Mouse (Mus musculus): ENCODE data around the gene Hbp1.

Hbp1 gene

DNA sequence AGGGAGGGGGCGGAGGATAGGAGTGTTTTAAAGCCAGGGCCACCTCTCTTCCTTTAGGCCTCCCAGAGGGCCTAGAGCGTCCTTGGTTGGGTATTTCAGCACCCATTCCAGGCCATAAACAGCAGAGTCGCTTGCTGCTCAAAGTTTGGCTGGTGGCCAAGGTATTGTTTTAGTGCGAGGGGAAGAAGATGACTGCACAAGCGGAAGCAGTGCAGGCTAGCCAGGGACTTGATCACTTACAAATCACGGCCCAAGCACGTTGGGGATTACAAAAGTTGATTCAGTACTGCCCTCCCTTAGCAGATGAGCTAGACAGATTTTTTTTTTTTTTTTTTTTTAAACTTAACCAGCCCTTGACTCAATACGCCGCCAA lies 310 bp upstream of the Hbp1 start:
- no peak for DNase-seq (ENCODE audit: low spot score in 2 of 2)

DNA sequence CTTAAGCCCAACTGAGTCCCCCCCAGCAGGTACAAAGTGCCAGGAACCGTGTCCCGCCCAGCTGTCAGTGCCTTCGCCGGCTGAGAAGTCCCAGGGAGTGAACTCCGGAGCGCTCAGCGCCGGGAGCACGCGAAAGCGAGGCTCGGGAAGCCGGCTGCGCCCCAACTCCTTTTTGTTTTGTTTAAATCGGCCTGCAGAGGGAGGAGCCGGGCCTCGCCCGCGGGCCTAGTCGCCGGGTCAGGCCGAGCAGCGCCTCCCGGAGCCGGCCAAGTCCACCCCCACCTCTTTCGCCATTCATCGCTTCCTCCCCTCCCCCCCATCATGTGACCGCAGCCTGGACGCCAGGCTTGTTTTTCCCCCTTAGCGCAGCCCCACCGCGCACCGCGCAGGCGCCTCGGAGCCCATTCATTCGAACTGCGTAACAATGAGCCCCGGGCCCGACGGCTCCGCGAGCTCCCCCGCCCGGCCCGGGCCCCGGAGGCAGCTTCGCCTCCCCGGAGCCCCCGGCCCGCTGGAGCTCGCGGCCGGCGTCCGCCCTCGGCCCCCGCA lies 1.1 kb downstream of the Hbp1 start:
- DNase-seq (ENCODE audit: low spot score in 2 of 2), result peak; percentile 84 to 89

DNA sequence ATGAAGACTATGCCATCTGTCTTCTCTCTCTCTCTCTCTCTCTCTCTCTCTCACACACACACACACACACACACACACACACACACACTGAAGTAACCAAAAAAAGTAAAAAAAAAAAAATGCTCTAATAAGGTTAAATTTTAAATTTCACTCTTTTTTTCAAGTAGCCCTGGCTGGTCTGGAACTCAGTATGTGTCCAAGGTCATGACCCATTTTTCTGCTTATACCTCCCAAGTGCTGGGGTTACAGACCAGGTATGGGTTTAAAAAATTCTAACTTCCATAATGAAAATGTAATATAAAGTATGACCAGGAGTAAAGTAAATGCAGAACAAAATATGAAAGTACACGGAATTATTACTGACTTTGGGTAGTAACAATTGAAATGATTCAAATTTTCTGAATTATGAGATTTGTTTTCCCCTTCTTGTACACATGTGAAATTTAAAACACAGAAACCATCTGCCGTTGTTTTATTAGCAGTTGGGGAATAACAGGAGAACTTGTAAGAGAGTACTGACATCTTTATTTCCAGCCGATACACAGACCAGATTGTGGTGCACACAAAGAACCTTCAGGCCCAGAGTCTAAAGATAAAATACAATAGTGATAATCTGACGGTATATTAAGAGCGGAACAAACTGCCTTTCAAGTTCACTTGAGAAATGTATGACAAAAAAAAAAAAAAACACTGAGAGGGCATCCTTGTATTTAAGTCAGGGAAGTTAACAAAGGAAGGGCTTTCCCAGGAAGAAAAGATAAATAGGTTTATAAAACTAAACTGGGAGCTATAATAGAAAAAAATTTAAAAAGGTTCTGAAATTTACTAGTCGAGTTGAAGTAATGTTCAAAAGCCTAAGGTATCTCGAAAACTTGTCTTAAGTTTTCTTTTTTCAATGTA lies 2.0 kb downstream of the Hbp1 start:
- no peak for DNase-seq (ENCODE audit: low spot score in 2 of 2)

DNA sequence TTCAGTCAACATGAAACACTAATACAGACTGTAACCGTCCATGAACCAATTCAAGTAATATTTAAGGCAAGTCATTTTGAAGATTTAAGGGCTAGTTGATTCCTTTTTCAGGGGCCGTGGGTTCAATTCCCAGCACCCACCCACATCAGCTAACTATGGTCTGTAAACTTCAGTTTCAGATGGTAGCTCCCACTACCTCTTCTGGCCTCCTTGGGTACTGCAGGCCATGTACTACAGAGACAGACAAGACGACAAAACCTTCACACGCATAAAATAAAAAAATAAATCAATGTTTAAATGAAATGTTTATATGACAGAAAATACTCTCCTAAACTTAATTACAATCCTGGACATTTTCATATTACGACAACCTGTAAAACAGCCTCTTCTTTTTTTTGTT lies 2.9 kb downstream of the Hbp1 start:
- peak; percentile 20 to 27 for DNase-seq (ENCODE audit: low spot score in 2 of 2)

DNA sequence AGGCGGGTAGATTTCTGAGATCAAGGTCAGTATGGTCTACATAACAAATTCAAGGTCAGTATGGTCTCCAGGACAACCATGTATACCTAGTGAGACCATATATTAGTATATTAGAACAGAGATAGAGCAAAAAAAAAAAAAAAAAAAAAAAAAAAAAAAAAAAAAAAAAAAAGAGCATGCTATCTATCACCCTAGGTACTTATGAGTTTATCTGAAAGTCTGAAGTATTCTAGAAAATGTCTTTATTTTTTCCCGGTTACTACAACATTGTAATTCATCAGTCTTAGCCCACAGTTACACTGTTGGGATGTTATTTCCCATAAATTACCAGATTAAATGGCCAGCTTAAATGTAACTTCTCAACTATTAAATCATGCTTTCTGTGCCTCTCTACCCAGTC lies 5.9 kb downstream of the Hbp1 start:
- DNase-seq (ENCODE audit: low spot score in 2 of 2), result no peak

DNA sequence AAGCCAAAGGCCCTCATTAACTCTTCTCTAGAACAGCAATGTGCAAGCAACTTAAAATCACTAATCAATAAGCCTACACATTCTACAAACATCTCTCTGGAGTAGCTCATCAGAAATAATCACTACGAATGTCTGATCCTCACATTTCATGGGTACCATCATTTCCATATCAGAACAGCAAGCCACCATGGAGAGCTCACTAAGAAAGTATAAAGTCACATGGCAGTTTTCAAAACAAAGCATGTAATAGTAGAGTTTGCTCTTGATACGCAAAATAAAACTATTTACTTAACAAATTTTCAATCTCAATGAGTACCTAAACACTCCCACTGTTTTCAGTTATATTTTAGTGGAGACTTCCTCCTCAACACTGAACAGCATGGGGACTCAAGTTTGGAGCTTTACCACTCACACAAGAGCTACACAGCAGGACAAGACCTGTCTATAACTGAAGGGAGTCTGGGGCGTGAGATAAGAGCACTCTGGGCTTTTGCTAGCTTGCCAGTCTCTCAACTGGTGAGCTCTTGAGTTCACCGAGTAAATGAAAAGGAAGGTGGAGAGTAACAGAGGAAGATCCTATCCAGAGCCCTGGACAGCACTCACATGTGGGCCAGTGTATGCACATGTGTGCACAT lies 7.2 kb downstream of the Hbp1 start:
- peak; percentile 16 to 26 for DNase-seq (ENCODE audit: low spot score in 2 of 2)

DNA sequence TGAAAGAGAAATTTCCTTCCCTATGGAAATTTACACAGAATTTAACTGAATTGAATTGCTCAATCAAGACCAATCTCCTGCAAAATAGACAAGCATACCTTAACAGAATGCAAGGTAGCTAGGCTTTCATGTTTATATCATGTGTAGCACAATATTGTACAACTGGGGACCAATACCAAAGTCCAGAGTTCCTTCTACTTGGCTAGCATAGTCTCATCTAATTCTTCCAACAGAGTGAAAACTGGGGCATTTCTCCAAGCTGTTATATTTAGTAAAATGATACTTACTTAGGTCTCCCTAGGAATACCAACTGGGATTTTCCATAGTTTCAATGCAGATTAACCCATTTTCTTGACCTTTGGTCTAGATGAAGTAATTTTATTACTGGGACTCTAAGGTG lies 11.3 kb downstream of the Hbp1 start:
- no peak for DNase-seq (ENCODE audit: low spot score in 2 of 2)

DNA sequence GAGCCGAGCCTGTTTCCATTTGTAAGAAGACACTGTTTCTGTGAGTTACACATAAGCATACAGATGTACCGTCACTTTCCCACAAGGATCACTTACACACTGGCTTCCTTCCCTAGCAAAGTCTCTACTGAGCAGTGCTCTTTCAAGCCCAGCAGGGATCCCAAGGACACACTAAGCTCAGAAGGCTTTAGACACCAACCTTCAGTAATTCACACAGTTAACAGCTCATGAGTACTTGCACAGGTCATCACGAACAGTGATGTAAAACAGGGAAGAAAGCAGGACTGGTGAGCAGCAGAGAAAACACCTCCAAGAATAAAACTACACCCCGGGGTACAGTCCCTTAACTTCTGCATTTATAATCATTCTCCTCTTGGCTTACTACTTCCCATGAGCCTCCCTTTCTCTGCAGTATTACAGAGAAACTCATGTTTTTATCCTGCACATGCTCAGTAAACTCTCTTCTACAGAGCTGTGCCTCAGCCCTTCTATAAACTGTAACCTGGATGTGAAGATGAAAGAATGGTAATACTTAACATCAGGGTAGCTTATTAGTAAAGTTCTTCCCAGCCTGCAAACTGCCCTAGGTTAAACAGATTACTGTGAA lies 11.8 kb downstream of the Hbp1 start:
- no peak for DNase-seq (ENCODE audit: low spot score in 2 of 2)

DNA sequence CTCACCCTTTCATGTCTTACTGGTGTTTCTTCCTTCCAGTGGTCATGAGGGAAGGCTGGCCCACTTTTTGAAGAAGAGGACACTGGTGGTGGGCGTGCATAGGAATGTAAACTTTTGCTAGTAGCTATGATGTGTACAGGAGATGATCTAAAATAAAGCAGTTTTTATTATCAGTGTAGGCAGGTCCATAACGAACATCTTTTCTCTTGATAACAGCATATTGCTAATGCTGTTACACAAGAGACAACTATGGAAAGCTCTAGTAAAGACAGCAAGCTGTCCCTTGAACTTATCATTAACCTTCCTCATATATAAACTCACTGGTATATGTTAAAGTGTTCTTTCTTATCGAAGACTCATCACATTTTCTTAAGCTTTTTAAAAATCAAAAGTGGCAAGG lies 12.7 kb downstream of the Hbp1 start:
- no peak for DNase-seq (ENCODE audit: low spot score in 2 of 2)

DNA sequence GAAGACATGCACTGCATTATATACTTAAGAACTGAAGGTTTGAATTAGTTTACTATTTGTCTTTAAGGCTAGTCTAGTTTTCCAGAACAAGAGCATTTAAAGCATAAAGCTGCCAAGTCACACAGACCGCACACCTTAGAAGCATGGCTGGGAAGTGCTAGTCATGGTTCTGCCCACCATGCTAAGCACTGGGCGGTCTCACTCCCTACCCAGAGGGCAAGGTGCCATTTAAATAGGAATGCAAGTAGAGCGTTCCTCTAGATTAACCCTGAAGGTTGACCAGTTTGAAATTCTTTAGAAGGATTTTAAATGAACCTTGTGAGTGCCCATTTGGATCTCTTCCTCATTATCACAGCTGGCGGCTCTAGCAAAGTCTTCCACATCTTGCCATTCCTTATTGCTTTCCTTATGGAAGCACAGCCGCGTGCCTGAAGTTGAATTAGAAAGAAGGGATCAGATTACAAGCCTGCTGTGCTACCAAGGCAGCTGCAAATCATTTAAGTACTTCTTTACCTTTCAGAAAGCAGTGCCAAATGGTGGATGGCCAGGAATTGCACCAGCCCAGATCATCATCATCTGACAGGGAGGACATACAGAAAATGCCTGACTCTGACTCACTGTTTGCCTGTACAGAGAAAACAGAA lies 13.6 kb downstream of the Hbp1 start:
- no peak for DNase-seq (ENCODE audit: low spot score in 2 of 2)

DNA sequence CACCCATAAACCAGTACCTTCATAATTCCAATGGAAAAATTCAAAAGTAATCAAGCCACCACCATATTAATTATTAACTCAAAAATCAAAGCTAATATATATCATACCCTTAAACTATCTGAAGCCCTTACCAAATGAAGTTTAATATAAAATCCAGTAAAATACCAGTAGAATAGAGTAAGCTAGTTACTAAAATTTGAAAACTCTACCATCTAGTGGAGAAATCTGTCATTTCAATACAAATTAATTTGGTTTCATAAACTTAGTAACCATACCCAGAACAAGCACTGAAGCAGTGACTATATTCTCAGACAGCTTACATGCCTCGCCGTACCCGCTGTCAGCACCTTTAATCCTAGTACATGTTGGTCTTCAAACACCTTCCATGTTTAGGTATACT lies 18.5 kb downstream of the Hbp1 start:
- DNase-seq (ENCODE audit: low spot score in 2 of 2), result no peak

DNA sequence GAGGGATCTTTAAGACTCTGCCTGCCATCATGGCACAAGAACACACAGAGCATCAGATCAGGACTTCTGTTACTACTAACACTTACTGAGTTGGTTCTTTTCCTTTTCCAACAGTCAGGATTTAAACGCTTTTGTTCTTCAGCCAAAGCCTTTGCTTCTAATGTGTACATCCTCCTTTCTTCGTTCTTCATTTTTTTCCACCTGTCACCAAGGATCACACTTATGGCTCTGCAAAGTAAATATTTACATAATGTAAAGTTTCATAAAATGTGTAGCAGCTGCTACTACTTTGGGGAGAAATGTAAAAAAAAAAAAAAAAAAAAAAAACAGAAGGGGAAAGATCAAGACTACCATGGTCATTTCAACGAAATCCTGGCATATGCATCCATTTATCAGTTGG lies 21.8 kb downstream of the Hbp1 start:
- DNase-seq (ENCODE audit: low spot score in 2 of 2), result no peak

DNA sequence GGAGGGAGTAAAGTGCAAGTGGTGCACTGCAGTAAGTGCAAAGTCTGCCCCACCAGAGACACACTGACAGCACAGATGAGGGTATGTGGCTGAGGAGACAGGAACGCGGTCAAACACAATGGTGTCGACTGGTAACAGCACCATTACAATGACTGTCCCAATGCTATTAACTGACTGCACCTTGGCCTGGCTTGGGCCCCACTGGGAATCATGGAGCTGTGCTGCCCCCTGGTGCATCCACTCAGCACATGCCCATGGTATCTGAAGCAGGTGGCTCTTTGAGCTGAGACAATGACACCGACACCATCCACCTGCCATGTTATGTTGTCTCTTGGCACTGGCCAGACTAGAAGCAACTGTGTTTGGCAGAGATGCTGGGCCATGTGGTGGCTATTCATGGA lies 23.7 kb downstream of the Hbp1 start:
- peak; percentile 18 to 34 for DNase-seq (ENCODE audit: low spot score in 2 of 2)

DNA sequence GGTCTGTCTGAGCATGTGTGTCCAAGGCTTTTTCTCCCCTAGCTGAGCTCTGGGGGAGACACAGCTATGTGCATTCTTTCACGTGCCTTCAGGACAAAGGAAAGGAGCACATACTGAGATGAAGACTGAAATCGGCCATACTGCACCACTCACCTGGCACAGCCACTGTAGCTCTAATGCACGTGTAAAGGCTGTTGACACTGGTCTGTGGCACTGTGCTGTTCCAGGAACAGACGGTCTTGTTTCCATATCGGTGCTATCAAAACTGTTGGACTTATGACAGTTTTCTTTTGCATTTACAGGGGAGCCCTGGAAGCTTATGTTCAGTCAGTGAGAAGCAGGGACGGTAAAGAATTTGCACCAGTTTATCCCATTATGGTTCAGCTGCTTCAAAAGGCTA lies 25.0 kb downstream of the Hbp1 start:
- no peak for DNase-seq (ENCODE audit: low spot score in 2 of 2)

DNA sequence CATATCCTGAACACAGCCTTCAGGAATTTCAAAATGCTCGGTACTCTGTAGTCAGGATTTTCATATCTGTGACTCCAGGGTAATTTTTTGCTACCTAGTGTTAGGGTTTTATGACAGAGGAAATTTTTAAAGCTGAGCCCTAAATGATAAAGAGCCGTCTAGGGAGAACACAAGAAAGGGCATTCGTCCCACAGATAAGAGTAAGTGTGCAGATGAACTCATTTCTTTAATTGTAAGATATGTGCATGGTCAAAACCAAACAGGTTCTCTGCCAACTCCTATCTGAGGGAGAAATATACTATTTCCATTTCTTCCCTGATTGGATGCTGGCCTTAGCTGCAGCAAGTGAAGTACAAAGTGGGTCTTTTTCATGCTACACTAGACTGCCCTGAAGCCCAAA lies 26.2 kb downstream of the Hbp1 start:
- no peak for DNase-seq (ENCODE audit: low spot score in 2 of 2)

DNA sequence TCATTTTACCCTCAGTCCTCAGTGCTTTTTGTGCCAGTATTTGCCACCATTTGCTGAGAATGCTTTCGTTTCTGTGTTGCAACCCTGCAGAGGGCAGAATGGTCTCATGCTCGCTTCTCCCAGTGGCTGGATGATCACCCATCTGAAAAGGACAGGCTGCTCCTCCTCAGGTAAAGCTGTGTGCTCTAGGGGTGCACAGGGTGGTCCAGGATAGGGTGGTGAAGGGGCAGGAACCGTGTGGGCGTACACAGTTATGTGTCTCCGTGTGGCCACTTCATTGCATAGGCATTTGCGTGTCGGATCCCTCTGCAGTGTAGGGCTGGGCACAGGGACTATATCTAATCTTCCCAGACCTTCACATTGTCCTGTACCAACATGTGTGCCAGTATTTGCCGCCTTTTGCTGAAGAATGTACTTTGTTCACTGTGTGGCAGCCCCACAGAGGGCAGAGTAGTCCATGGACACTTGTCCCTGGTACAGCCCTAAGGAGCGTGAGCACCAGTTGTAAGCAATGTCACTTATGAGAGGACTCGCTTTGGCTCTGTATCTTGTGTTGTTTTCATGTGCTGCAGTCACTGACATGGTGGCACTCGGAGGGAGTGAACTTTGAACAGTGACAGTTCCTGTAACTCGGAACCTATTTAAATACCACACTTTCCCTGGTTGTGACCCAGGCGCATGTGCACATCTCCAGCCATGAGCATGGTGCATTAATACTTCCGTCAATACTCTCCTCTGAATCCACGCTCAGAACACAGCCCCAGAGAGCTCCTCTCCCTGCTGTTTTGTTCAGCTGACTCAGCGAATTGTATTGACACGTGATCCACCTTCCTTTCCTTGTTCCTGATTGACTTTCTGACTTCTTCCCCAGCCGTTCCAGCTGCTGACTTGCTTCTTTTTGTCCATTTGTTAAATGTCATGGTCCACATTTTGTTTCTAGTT lies 29.6 kb downstream of the Hbp1 start:
- DNase-seq (ENCODE audit: low spot score in 2 of 2), result no peak

DNA sequence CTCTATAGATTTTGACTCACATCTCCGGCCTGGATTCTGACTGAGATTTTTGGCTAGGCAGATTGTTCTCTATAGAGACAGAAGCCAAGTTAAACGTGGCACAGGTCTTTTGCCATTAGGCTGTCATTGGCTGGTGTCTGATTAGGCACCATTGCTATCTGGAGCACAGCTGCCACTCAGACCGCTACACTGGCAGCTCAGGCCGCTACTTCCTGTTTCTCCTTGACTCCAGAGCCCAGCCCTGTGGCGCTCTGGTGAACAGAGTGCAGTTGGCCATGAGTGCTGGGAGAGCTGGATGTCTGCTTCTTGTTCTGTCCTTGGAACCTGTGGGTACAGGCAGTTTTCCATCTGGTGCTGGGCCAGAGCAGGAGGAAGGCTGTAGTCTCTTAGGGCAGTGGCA lies 33.1 kb downstream of the Hbp1 start:
- DNase-seq (ENCODE audit: low spot score in 2 of 2), result peak; percentile 12 to 27

DNA sequence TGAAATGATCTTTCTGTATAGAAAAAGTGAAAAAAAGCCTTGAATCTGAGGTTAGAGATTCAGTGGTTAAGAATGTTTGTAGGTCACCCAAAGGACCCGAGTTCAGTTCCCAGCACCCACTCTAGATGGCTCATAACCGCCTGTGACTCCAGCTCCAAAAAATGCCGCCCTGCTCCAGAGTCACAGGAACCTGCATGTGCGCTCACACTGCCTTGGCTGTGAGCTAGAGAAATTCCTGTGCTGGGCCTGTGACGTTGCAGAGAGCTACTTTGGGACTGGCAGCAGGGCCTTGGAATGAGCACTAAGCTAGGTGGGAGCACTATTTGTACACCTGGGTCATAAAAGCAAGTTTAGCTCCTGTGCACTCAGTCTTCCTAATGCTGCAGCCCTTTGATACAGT lies 33.6 kb downstream of the Hbp1 start:
- DNase-seq (ENCODE audit: low spot score in 2 of 2), result no peak

DNA sequence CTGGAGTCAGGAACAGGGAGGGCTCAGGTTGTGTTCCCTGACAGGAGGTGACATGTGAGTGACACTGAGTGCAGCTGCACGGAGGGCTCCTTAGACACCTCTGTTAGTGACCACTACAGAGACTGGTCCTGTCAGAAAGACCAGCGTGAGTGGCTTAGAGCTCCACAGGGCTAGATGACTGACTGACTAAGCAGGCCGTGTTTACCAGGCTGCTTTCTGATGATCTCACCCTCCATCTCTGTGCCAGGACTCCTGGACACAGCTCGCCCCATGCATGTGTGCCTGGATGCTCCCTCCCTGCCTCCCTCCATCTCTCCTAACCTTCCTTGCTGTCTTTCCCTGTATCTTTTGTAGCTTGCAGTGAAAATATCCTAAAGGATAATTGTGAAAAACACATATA lies 36.7 kb downstream of the Hbp1 start:
- DNase-seq (ENCODE audit: low spot score in 2 of 2), result no peak

DNA sequence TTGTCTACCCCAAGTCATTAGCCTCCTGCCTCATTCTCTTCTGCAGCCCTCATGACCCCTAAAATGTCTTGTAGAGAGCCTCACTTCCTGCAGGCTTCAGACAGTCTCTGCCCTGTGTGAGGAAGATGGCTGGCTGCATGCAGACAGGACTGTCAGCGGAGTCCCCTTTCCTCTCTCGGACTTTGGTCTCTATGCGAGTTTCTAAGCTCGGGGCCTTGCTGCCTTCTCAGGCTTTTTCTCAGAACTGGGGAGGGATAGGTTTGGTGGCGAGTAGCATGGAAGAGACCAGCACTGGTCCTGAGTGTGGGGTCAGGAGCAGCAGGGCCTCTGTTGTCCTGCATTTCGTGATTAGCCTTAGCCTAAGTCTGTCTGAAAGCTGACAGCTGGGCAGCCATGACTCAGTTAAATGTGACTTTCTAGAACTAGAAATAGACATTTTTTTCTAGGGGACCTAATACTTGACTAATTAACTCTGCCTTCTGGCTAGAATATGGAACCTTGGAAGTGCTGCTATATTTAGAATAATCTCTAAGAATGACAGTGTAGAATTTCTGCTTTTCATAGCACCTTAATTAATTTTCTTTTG lies 37.3 kb downstream of the Hbp1 start:
- DNase-seq (ENCODE audit: low spot score in 2 of 2), result no peak

DNA sequence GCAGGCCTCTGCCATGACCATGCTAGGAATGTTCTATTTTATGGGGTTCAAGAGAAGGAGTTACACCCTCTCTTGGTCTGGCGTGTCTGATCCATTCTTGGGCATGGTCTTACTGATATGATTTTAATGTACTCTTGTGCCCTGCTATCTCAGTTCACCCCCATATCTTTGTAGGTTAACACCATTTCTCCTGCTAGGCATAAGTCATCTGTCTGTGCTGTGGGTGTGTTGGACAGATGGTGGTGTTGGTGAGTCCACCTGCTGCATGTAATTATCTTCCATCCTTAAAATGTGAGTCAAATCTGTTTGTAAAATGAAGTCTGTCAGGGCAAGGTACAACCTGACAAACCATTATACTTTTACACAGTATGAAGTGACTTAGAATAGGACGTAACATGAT lies 42.9 kb downstream of the Hbp1 start:
- no peak for DNase-seq (ENCODE audit: low spot score in 2 of 2)

Measured in spleen, postnatal 36 days (tissue).